Mouse (Mus musculus) neural tube, embryonic 15.5 days (tissue): ENCODE results near the gene Rbx1. TPM values are rescaled to one million over a fixed set of nuclear protein-coding genes. Genes with fewer than 3 reads are reported as not detected.
"Not testable (repeated sequence)": the region's sequence is repeated elsewhere in the genome, so short reads cannot be mapped to it uniquely, and the experiment has no call there.

Source experiments
- ATAC-seq: fragments of 200-750 bp; cut with Nextera tagmentation; 2 replicates; pipeline ENCODE4 v1.8.0; 2017; ENCODE audit warnings: mild to moderate bottlenecking, moderate TSS enrichment, moderate library complexity; ENCODE audit not compliant: low FRiP score
- H3K27ac ChIP-seq: fragments of 300-500 bp; sonication (generic); replicated peaks from 2 replicates; pipeline ENCODE4 v1.5.1; 2015; ENCODE audit warnings: mild to moderate bottlenecking, inconsistent platforms
- H3K27me3 ChIP-seq: fragments of 300-500 bp; sonication (generic); replicated peaks from 2 replicates; pipeline ENCODE4 v1.6.1; 2015; ENCODE audit warnings: inconsistent platforms
- H3K36me3 ChIP-seq: fragments of 300-500 bp; sonication (generic); 2 replicates; pipeline ENCODE4 v1.6.1; 2015; ENCODE audit warnings: inconsistent platforms
- H3K4me1 ChIP-seq: fragments of 300-500 bp; sonication (generic); 2 replicates; pipeline ENCODE4 v1.6.1; 2015; ENCODE audit warnings: inconsistent platforms
- H3K4me2 ChIP-seq: fragments of 300-500 bp; sonication (generic); 2 replicates; pipeline ENCODE4 v1.6.1; 2015; ENCODE audit warnings: inconsistent platforms, mild to moderate bottlenecking, moderate library complexity
- H3K4me3 ChIP-seq: fragments of 300-500 bp; sonication (generic); replicated peaks from 2 replicates; pipeline ENCODE4 v1.5.1; 2015; ENCODE audit warnings: mild to moderate bottlenecking, inconsistent platforms
- H3K9ac ChIP-seq: fragments of 300-500 bp; sonication (generic); replicated peaks from 2 replicates; pipeline ENCODE4 v1.6.1; 2015; ENCODE audit warnings: mild to moderate bottlenecking, inconsistent platforms
- H3K9me3 ChIP-seq: fragments of 300-500 bp; sonication (generic); replicated peaks from 2 replicates; pipeline ENCODE4 v1.6.1; 2016; ENCODE audit warnings: inconsistent platforms
- WGBS: fragments of 180-500 bp; shearing (Covaris S2); methylation state at CpG from one replicate; pipeline ENCODE4 v1.1.7; 2015; ENCODE audit warnings: mixed read lengths; 5-methylcytosine and 5-hydroxymethylcytosine counted together
- polyA plus RNA-seq: library from polyadenylated mRNA; unstranded; fragments of >200 nt; fragmentation: Nextera tagmentation; extraction: Ambion mirVana; gene quantifications from 2 replicates; pipeline ENCODE4 v1.2.1, GENCODE M21; 2015

Gene Rbx1
- polyA plus RNA-seq, 1 experiment from 2014 or later = 407 TPM

- no peak for ATAC-seq
- H3K36me3 ChIP-seq = 0 out of 2 replicates have a peak, but pooled peaks cover 7% of the 10 kb centered on the region
- peak overlapping the region; percentile 76 for H3K9ac ChIP-seq
Measured at GRCm38 (mm10) chr15:81465016-81465660, 958 bp upstream of the Rbx1 start.

GRCm38 (mm10) chr15:81466738-81467113, 630 bp downstream of the Rbx1 start:
- peak overlapping the region; percentile 62 for H3K4me2 ChIP-seq
- peaks cover 20% of the 10 kb centered on the region for H3K4me1 ChIP-seq
- peak overlapping the region; percentile 69 for H3K4me3 ChIP-seq
- WGBS = under 1% methylated on average over 15 of the region's 15 CpGs
- peak overlapping the region; percentile 72 for H3K9ac ChIP-seq
- H3K36me3 ChIP-seq = peaks cover 18% of the 10 kb centered on the region
- peak overlapping the region; percentile 95 for H3K27ac ChIP-seq
- no peaks in the 10 kb centered on the region for H3K27me3 ChIP-seq
- H3K9me3 ChIP-seq = peaks cover 7% of the 10 kb centered on the region
- no peak for ATAC-seq

More at GRCm38 (mm10) chr15:81465016-81465660, 958 bp upstream of the Rbx1 start:
- no peaks in the 10 kb centered on the region for H3K27me3 ChIP-seq
- peak overlapping the region; percentile 73 for H3K4me2 ChIP-seq
- H3K27ac ChIP-seq = peak overlapping the region; percentile 95
- peaks cover 7% of the 10 kb centered on the region for H3K9me3 ChIP-seq
- 73% methylated on average over 12 of the region's 12 CpGs for WGBS
- H3K4me1 ChIP-seq = peaks cover 20% of the 10 kb centered on the region
- H3K4me3 ChIP-seq = peak overlapping the region; percentile 69

GRCm38 (mm10) chr15:81470735-81471134, 4.6 kb downstream of the Rbx1 start:
- Histone ChIP-seq H3K27me3 (no peaks in the 10 kb centered on the region), H3K9ac (no peak overlapping the region), H3K36me3 (peaks cover 52% of the 10 kb centered on the region), H3K27ac (no peak overlapping the region), H3K4me1 (peaks cover 12% of the 10 kb centered on the region), H3K4me3 (no peak overlapping the region), H3K9me3 (no peaks in the 10 kb centered on the region), H3K4me2 (no peak overlapping the region)
- ATAC-seq = no peak
- WGBS = 87% methylated on average over 8 of the region's 8 CpGs

GRCm38 (mm10) chr15:81472256-81472655, 6.2 kb downstream of the Rbx1 start:
- Histone ChIP-seq H3K36me3 (peaks cover 53% of the 10 kb centered on the region), H3K4me3 (no peak overlapping the region), H3K27me3 (no peaks in the 10 kb centered on the region), H3K9ac (no peak overlapping the region), H3K9me3 (no peaks in the 10 kb centered on the region), H3K27ac (no peak overlapping the region), H3K4me2 (no peak overlapping the region), H3K4me1 (peaks cover 13% of the 10 kb centered on the region)
- no peak for ATAC-seq
- 96% methylated on average over 5 of the region's 5 CpGs for WGBS

GRCm38 (mm10) chr15:81475654-81476053, 9.6 kb downstream of the Rbx1 start:
- Histone ChIP-seq H3K4me1 (peaks cover 4% of the 10 kb centered on the region; the same call in 1 of the 2 replicates), H3K27ac (no peak overlapping the region), H3K4me3 (no peak overlapping the region), H3K4me2 (no peak overlapping the region), H3K36me3 (peaks cover 46% of the 10 kb centered on the region), H3K9me3 (no peaks in the 10 kb centered on the region), H3K27me3 (no peaks in the 10 kb centered on the region), H3K9ac (no peak overlapping the region)
- 44% methylated on average over 3 of the region's 3 CpGs for WGBS
- ATAC-seq = no peak

- H3K4me1 ChIP-seq = peaks cover 4% of the 10 kb centered on the region; the same call in 1 of the 2 replicates
- peak overlapping the region; percentile 29; the same call in 1 of the 2 replicates for H3K4me2 ChIP-seq
- H3K36me3 ChIP-seq = peaks cover 37% of the 10 kb centered on the region
- no peak; the same call in 1 of the 2 replicates for ATAC-seq
- H3K9me3 ChIP-seq = no peaks in the 10 kb centered on the region
- H3K27ac ChIP-seq = no peak overlapping the region
- WGBS = 2% methylated on average over 2 of the region's 2 CpGs
- no peaks in the 10 kb centered on the region for H3K27me3 ChIP-seq
- no peak overlapping the region for H3K4me3 ChIP-seq
- no peak overlapping the region for H3K9ac ChIP-seq
Measured at GRCm38 (mm10) chr15:81476597-81476996, 10.5 kb downstream of the Rbx1 start.

GRCm38 (mm10) chr15:81479446-81480213, 13.5 kb downstream of the Rbx1 start:
- no peak for ATAC-seq
- no peak overlapping the region for H3K4me2 ChIP-seq
- H3K9ac ChIP-seq = no peak overlapping the region
- H3K27ac ChIP-seq = no peak overlapping the region
- no peak overlapping the region for H3K4me3 ChIP-seq
- H3K27me3 ChIP-seq = no peaks in the 10 kb centered on the region
- H3K9me3 ChIP-seq = no peaks in the 10 kb centered on the region
- H3K4me1 ChIP-seq = peaks cover 4% of the 10 kb centered on the region; the same call in 1 of the 2 replicates
- peaks cover 12% of the 10 kb centered on the region for H3K36me3 ChIP-seq
- WGBS = 76% methylated on average over 21 of the region's 21 CpGs

GRCm38 (mm10) chr15:81480284-81480683, 14.2 kb downstream of the Rbx1 start:
- not testable (repeated sequence) for H3K4me1 ChIP-seq, H3K4me3 ChIP-seq, H3K27me3 ChIP-seq, ATAC-seq, H3K9me3 ChIP-seq, H3K9ac ChIP-seq, H3K27ac ChIP-seq, H3K4me2 ChIP-seq, H3K36me3 ChIP-seq
- 77% methylated on average over 3 of the region's 3 CpGs for WGBS

GRCm38 (mm10) chr15:81480977-81481379, 14.9 kb downstream of the Rbx1 start:
- Histone ChIP-seq H3K27me3 (no peaks in the 10 kb centered on the region), H3K4me3 (0 out of 2 replicates have a peak overlapping the region, but pooled peaks have one; percentile 12), H3K36me3 (no peaks in the 10 kb centered on the region), H3K4me2 (peak overlapping the region; percentile 47), H3K27ac (no peak overlapping the region), H3K9ac (no peak overlapping the region), H3K4me1 (peaks cover 4% of the 10 kb centered on the region; the same call in 1 of the 2 replicates), H3K9me3 (no peaks in the 10 kb centered on the region)
- 15% methylated on average over 13 of the region's 13 CpGs for WGBS
- no peak for ATAC-seq

- Histone ChIP-seq H3K27me3 (no peaks in the 10 kb centered on the region), H3K4me2 (no peak overlapping the region), H3K36me3 (no peaks in the 10 kb centered on the region), H3K9ac (no peak overlapping the region), H3K4me3 (no peak overlapping the region), H3K27ac (no peak overlapping the region), H3K4me1 (no peaks in the 10 kb centered on the region), H3K9me3 (no peaks in the 10 kb centered on the region)
- WGBS = 93% methylated on average over 2 of the region's 2 CpGs
- ATAC-seq = no peak
Measured at GRCm38 (mm10) chr15:81482966-81483365, 16.9 kb downstream of the Rbx1 start.

GRCm38 (mm10) chr15:81483691-81484090, 17.6 kb downstream of the Rbx1 start:
- ATAC-seq = no peak
- H3K27me3 ChIP-seq = no peaks in the 10 kb centered on the region

GRCm38 (mm10) chr15:81485483-81485882, 19.4 kb downstream of the Rbx1 start:
- WGBS = 87% methylated on average over 4 of the region's 4 CpGs
- no peak overlapping the region for H3K4me2 ChIP-seq
- no peak for ATAC-seq
- H3K4me1 ChIP-seq = no peaks in the 10 kb centered on the region
- no peak overlapping the region for H3K9ac ChIP-seq
- no peak overlapping the region for H3K27ac ChIP-seq
- H3K9me3 ChIP-seq = no peaks in the 10 kb centered on the region
- no peaks in the 10 kb centered on the region for H3K27me3 ChIP-seq
- H3K36me3 ChIP-seq = no peaks in the 10 kb centered on the region
- H3K4me3 ChIP-seq = no peak overlapping the region

More at GRCm38 (mm10) chr15:81483691-81484090, 17.6 kb downstream of the Rbx1 start:
- H3K36me3 ChIP-seq = no peaks in the 10 kb centered on the region
- H3K27ac ChIP-seq = no peak overlapping the region
- H3K9me3 ChIP-seq = no peaks in the 10 kb centered on the region
- 87% methylated on average over 6 of the region's 6 CpGs for WGBS
- no peak overlapping the region for H3K9ac ChIP-seq
- no peaks in the 10 kb centered on the region for H3K4me1 ChIP-seq
- H3K4me2 ChIP-seq = no peak overlapping the region
- no peak overlapping the region for H3K4me3 ChIP-seq
